Mouse (Mus musculus) kidney, adult 2 months (tissue): ENCODE measurements around the gene Spout1. TPM values are rescaled to one million over a fixed set of nuclear protein-coding genes. Genes with fewer than 3 reads are reported as not detected.

Experiments
- DNase-seq: peaks from one replicate; pipeline ENCODE4 v3.0.0; 2021
- H3K27ac ChIP-seq: fragments of 200-500 bp; 2 replicates; pipeline ENCODE4 v1.5.1; 2012; ENCODE audit warnings: low read depth, low read length, control low read depth, inconsistent platforms; ENCODE audit not compliant: insufficient read depth
- H3K27me3 ChIP-seq: fragments of 200-500 bp; replicated peaks from 2 replicates; pipeline ENCODE4 v1.6.1; 2012; ENCODE audit warnings: mild to moderate bottlenecking, moderate library complexity, low read length, inconsistent platforms; ENCODE audit not compliant: control insufficient read depth, insufficient read depth
- H3K36me3 ChIP-seq: fragments of 200-500 bp; 2 replicates; pipeline ENCODE4 v1.6.1; 2012; ENCODE audit warnings: mild to moderate bottlenecking, moderate library complexity, low read length, inconsistent platforms; ENCODE audit not compliant: control insufficient read depth, insufficient read depth
- H3K4me1 ChIP-seq: fragments of 200-500 bp; 2 replicates; pipeline ENCODE4 v1.6.1; 2011; ENCODE audit warnings: low read length; ENCODE audit not compliant: control insufficient read depth, insufficient read depth
- H3K4me3 ChIP-seq: fragments of 200-500 bp; 2 replicates; pipeline ENCODE4 v1.5.1; 2011; ENCODE audit warnings: mild to moderate bottlenecking, low read depth, low read length, control low read depth; ENCODE audit not compliant: insufficient read depth
- CTCF ChIP-seq: fragments of 200-500 bp; conservative IDR thresholded peaks from 2 replicates; pipeline ENCODE4 v1.5.1; 2011; ENCODE audit warnings: low read depth, mild to moderate bottlenecking, control low read depth, low read length, moderate library complexity, mixed read lengths; ENCODE audit not compliant: insufficient read depth, insufficient read length
- POLR2A ChIP-seq: fragments of 200-500 bp; IDR thresholded peaks from one replicate; pipeline ENCODE4 v1.6.1; 2011; ENCODE audit warnings: low read depth, low read length, control low read depth
- WGBS: fragments of 180-500 bp; shearing (Covaris S2); methylation state at CpG from one replicate; pipeline ENCODE4 v1.1.7; 2018; 5-methylcytosine and 5-hydroxymethylcytosine counted together
- polyA plus RNA-seq: library from polyadenylated mRNA; depleted of rRNA; stranded (reverse); fragments of >200 nt; gene quantifications from 2 replicates; pipeline ENCODE4 v1.2.3, GENCODE M21; 2012

The Spout1 gene
- polyA plus RNA-seq, 1 experiment = 23.6 TPM

- TF ChIP-seq POLR2A (no peak), CTCF (no peak)
- DNase-seq = no peak
- WGBS = 85% methylated on average over 6 of the region's 6 CpGs
- Histone ChIP-seq H3K4me3 (no peak overlapping the region), H3K36me3 (no peaks in the 10 kb centered on the region), H3K27ac (no peak overlapping the region), H3K4me1 (peaks cover 4% of the 10 kb centered on the region), H3K27me3 (no peaks in the 10 kb centered on the region)
These were observed 33.3 kb upstream of the Spout1 start for GRCm38 (mm10) chr2:30211408-30212168.

DNA sequence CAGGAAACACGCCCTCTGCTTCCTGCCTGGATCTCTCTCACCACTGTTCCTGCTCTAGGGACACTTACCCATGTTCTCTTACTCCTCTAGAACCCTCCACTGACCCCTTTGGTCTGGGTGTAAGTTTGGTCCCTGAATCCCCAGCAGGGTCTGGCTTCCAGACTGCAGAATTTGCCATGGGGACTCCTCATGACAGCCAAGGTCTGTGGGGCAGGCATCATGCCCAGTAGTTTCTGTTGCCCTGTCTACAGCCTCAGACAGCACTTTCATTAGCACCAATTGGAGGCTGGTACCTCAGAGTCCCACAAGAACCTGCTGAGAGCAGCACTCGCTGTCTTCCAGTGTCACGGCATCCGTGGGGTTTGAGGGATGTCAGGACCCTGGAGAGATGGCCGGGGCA, 29.6 kb upstream of the Spout1 start:
- Histone ChIP-seq H3K27ac (no peak overlapping the region), H3K4me3 (no peak overlapping the region), H3K36me3 (no peaks in the 10 kb centered on the region), H3K27me3 (no peaks in the 10 kb centered on the region), H3K4me1 (peaks cover 11% of the 10 kb centered on the region)
- TF ChIP-seq CTCF (no peak), POLR2A (no peak)
- no peak for DNase-seq
- 83% methylated on average over 5 of the region's 5 CpGs for WGBS

DNA sequence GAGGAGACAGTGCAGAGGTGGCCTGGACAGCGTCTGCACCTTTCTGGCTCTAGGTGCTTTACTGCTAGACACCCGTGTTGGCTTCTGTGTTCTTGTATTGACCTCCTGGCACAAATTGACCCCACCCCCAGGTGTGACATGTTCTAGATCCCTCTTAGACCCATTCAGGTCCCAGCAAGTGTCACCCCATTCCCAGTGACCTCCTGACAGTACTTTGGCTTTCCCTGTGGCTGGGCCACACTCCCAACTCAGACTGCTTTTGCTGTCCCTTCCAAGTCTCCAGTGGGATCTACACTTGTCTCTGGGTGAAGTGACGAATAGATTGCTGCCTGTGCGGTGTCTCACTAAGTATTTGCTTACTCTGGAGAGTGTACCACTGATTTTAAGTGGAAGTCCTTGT, 29.1 kb upstream of the Spout1 start:
- WGBS = 80% methylated on average over 4 of the region's 4 CpGs

DNA sequence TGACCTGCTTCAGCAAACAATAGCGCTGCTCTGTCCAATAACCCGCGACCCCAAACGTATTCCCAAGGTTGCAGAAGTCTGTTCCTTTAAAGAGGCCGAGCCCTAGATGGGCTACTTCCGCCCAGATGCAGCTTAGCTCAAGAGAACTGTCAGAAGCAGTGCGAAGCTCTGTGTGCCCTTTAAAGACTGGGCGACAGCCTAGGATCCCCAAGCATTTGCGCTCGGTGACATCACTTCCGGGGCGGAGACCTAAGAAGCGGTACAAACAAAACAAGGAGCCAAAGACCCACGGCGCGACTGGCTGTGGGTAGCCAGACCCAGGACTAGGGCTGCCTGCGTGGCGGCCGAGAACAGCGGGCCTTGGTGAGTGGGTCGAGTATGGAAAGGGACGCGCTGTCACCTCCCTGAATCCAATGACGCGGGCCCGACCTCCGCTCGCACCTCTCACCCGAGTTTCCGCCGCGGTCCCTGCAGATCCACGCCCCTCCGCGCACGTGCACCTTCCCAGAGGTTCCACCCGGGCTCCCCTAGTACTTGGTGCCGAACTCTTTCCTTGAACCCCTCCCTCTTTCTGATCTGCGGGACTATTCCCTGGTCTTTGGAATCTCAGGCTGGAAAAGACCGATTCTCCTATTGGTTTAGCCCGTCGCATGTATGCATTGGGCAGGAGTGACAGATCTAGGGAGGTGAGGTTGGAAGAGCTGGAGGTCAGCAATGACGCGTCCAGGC, 27.5 kb upstream of the Spout1 start, which contains the start of gene Kyat1:
Kyat1 (minus strand) TSS at position 219 of the 729 bp plus-strand sequence.
- DNase-seq = peak; percentile 97
- H3K27ac ChIP-seq = peak within 1 kb of the TSS; percentile 77
- WGBS = under 1% methylated on average over 44 of the region's 44 CpGs

More for the DNA sequence above, 29.1 kb upstream of the Spout1 start:
- H3K27ac ChIP-seq = no peak overlapping the region
- H3K27me3 ChIP-seq = no peaks in the 10 kb centered on the region
- no peak for DNase-seq
- H3K4me1 ChIP-seq = peaks cover 11% of the 10 kb centered on the region
- no peaks in the 10 kb centered on the region for H3K36me3 ChIP-seq
- H3K4me3 ChIP-seq = no peak overlapping the region
- TF ChIP-seq POLR2A = no peak
- TF ChIP-seq CTCF = no peak

GRCm38 (mm10) chr2:30205255-30205628, 27.0 kb upstream of the Spout1 start:
- H3K27me3 ChIP-seq = no peaks in the 10 kb centered on the region
- under 1% methylated on average over 13 of the region's 13 CpGs for WGBS
- H3K27ac ChIP-seq = peak overlapping the region; percentile 77
- peaks cover 16% of the 10 kb centered on the region for H3K4me1 ChIP-seq
- no peak for TF ChIP-seq CTCF
- TF ChIP-seq POLR2A = no peak
- peak overlapping the region; percentile 69 for H3K4me3 ChIP-seq
- H3K36me3 ChIP-seq = no peaks in the 10 kb centered on the region
- peak; percentile 73 for DNase-seq

More for the DNA sequence above, 27.5 kb upstream of the Spout1 start, which contains the start of gene Kyat1:
- H3K4me3 ChIP-seq = peak within 1 kb of the TSS; percentile 69
- TF ChIP-seq POLR2A (peak; percentile 33), CTCF (no peak)
- H3K36me3 ChIP-seq = no peaks in the 10 kb centered on the region
- H3K27me3 ChIP-seq = no peaks in the 10 kb centered on the region
- H3K4me1 ChIP-seq = peaks cover 11% of the 10 kb centered on the region

DNA sequence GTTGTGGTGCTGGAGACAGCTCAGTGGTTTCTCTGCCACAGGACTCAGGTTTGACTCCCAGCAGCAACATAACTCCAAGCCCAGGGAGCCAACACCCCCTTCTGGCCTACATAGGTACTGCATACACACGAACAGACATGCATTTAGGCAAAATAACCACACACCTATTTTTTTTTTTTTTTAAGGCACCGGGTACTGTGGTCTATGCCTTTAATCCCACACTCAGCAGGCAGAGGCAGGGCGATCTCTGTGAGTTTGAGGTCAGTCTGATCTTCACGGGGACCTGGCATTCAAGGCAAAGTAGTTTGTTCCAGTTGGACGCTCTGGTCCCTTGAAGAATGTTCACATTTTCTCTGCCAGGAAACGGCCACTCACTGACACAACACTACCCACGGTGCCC, 25.2 kb upstream of the Spout1 start:
- no peak overlapping the region for H3K4me3 ChIP-seq
- no peaks in the 10 kb centered on the region for H3K36me3 ChIP-seq
- TF ChIP-seq CTCF (peak; percentile 60), POLR2A (no peak)
- DNase-seq = peak; percentile 80
- WGBS = 47% methylated on average over 7 of the region's 7 CpGs
- no peaks in the 10 kb centered on the region for H3K27me3 ChIP-seq
- H3K27ac ChIP-seq = no peak overlapping the region
- H3K4me1 ChIP-seq = peaks cover 21% of the 10 kb centered on the region

DNA sequence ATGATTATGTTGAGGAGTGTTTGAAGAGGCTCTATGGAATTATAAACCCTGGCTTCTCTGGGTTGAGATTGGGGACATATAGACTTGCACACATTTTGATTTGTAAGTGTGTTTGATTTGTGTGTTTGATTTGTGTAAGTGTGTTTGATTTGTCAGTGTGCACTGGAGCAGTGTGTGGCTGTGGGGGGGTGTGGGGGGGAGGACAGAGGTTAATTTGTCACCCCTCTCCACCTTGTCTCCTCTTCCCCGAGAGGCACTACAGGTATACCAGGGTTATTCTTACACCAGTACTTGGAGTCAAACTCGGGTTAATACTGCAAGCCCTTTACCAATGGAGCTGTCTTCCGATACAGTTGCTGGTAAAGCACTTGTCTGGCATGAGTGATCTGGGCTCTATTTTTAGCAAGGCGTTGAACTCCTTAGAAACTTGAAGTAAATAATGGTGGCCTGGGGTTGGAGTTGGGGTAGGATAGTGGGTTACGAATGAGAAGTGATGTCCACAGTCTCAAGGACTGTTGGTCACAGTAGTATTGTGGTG, 22.2 kb upstream of the Spout1 start:
- Histone ChIP-seq H3K36me3 (no peaks in the 10 kb centered on the region), H3K4me1 (peaks cover 21% of the 10 kb centered on the region; the same call in 1 of the 2 replicates), H3K4me3 (no peak overlapping the region), H3K27me3 (no peaks in the 10 kb centered on the region), H3K27ac (peak overlapping the region; percentile 70)
- 33% methylated on average over 5 of the region's 5 CpGs for WGBS
- TF ChIP-seq CTCF (no peak), POLR2A (no peak)
- DNase-seq = peak; percentile 75
